Comparison of ENCODE assay signal across 23 mouse cellular contexts in genomic region chr6:35324306-35324705, GRCm38 (mm10). TPM values are rescaled to one million over a fixed set of nuclear protein-coding genes. Genes with fewer than 3 reads are reported as not detected.
DNase-seq lines count a peak whose midpoint lies in the region; ATAC-seq lines count a peak whose summit lies in the region.
"Had no signal": no experiment of that assay in that cellular context is flagged by ENCODE, and none has a peak within 500 bp of the region (broad histone marks: within the 10 kb centered on the region; RNA-seq: fewer than 3 reads in every experiment).

No protein-coding gene starts in this region.

- ATAC-seq in megakaryocyte, adult 5-6 weeks (ENCODE audit: poor library complexity, severe bottlenecking), result no peak
- ATAC-seq: forebrain, embryonic 15.5 days; hindbrain, postnatal 0 days; Patski had no signal

- intact Hi-C loops in gastrocnemius, postnatal 14 days (cut with DNase I; ENCODE audit: low total_unique reads), result no loop called here

- peak; percentile 40 for DNase-seq in gastrocnemius, adult 18-20 months (ENCODE audit: low spot score)
- DNase-seq in gastrocnemius, postnatal 14 days, result no peak
- DNase-seq in kidney, adult 9 months, result peak; percentile 18
- no peak for DNase-seq in kidney, adult 18-20 months
- DNase-seq in lung, postnatal 36 days, result peak; percentile 12
- no peak for DNase-seq in lung, postnatal 25 days (ENCODE audit: low spot score)
- DNase-seq: adrenal gland, postnatal 10 days; adrenal gland, postnatal 36 days; B cell, adult 2 months; cerebellum, adult 18-20 months; cerebellum, adult 9-10 months; cerebellum, postnatal 14 days; gastrocnemius, postnatal 36 days; heart, adult 2 months; heart, postnatal 14 days; heart, postnatal 4 days had no signal

RNA-seq across cellular contexts. Expression of gene Fam180a, which starts 1.6 kb away (rescaled TPM):
- 1 to 10 TPM in 1 of 2 experiments, under 1 TPM in 1; 0.18 to 1.0 TPM for total RNA-seq in gastrocnemius, adult 18-20 months (2021)
- total RNA-seq in gastrocnemius, postnatal 14 days (2021), result 1 to 10 TPM; 1.0 to 2.1 TPM
- not detected in 2 replicates for total RNA-seq in megakaryocyte, adult 5-6 weeks (2015)
- total RNA-seq in megakaryocyte, adult 5-6 weeks (2017), result not detected in 2 replicates
- total RNA-seq: CH12.LX; G1E; granulocyte monocyte progenitor cell, adult 5-6 weeks had no signal

RNA-seq across cellular contexts. Expression of gene Slc13a4, which starts 16.4 kb away (rescaled TPM):
- under 1 TPM; 0.14 to 0.17 TPM for total RNA-seq in gastrocnemius, adult 18-20 months (2021)
- under 1 TPM; 0.11 to 0.35 TPM for total RNA-seq in gastrocnemius, postnatal 14 days (2021)
- not detected in 2 replicates for total RNA-seq in megakaryocyte, adult 5-6 weeks (2015)
- 0.22 TPM in 1 of 2 replicates, not detected in the other for total RNA-seq in megakaryocyte, adult 5-6 weeks (2017)
- total RNA-seq: CH12.LX; granulocyte monocyte progenitor cell, adult 5-6 weeks; heart, adult 2 months had no signal

Comparison
In these comparisons a context has a peak if more than half of its experiments do, and no peak if none do; other contexts are left out.
1. DNase-seq: peak in gastrocnemius, adult 18-20 months (single experiment), kidney, adult 9 months (single experiment) and lung, postnatal 36 days (single experiment); none in gastrocnemius, postnatal 14 days (single experiment), kidney, adult 18-20 months (single experiment) and lung, postnatal 25 days (single experiment).